Mouse (Mus musculus) midbrain, embryonic 13.5 days (tissue): Measurements from ENCODE around the gene Mecp2. TPM values are rescaled to one million over a fixed set of nuclear protein-coding genes. Genes with fewer than 3 reads are reported as not detected.
"Not testable (repeated sequence)": the region's sequence is repeated elsewhere in the genome, so short reads cannot be mapped to it uniquely, and the experiment has no call there.

Experiments
- ATAC-seq: fragments of 200-750 bp; cut with Nextera tagmentation; 2 replicates; pipeline ENCODE4 v1.8.0; 2017; ENCODE audit warnings: mild to moderate bottlenecking, moderate TSS enrichment, moderate library complexity
- H3K27ac ChIP-seq: fragments of 300-500 bp; sonication (generic); 2 replicates; pipeline ENCODE4 v1.5.1; 2015; ENCODE audit warnings: inconsistent platforms, mild to moderate bottlenecking, moderate library complexity
- H3K27me3 ChIP-seq: fragments of 300-500 bp; sonication (generic); 2 replicates; pipeline ENCODE4 v1.6.1; 2015; ENCODE audit warnings: mild to moderate bottlenecking, inconsistent platforms
- H3K36me3 ChIP-seq: fragments of 300-500 bp; sonication (generic); 2 replicates; pipeline ENCODE4 v1.6.1; 2015; ENCODE audit warnings: mild to moderate bottlenecking, inconsistent platforms
- H3K4me1 ChIP-seq: fragments of 300-500 bp; sonication (generic); replicated peaks from 2 replicates; pipeline ENCODE4 v1.6.1; 2015; ENCODE audit warnings: inconsistent platforms
- H3K4me2 ChIP-seq: fragments of 300-500 bp; sonication (generic); replicated peaks from 2 replicates; pipeline ENCODE4 v1.6.1; 2015; ENCODE audit warnings: moderate library complexity, mild to moderate bottlenecking, inconsistent platforms
- H3K4me3 ChIP-seq: fragments of 300-500 bp; sonication (generic); replicated peaks from 2 replicates; pipeline ENCODE4 v1.5.1; 2015; ENCODE audit warnings: mild to moderate bottlenecking, inconsistent platforms
- H3K9ac ChIP-seq: fragments of 300-500 bp; sonication (generic); replicated peaks from 2 replicates; pipeline ENCODE4 v1.6.1; 2015; ENCODE audit warnings: mild to moderate bottlenecking, inconsistent platforms
- H3K9me3 ChIP-seq: fragments of 300-500 bp; sonication (generic); 2 replicates; pipeline ENCODE4 v1.6.1; 2016; ENCODE audit warnings: mild to moderate bottlenecking, inconsistent platforms
- WGBS: fragments of 180-500 bp; shearing (Covaris S2); methylation state at CpG from one replicate; pipeline ENCODE4 v1.1.7; 2015; 5-methylcytosine and 5-hydroxymethylcytosine counted together
- polyA plus RNA-seq: library from polyadenylated mRNA; unstranded; fragments of >200 nt; fragmentation: Nextera tagmentation; extraction: Ambion mirVana; gene quantifications from 2 replicates; pipeline ENCODE4 v1.2.1, GENCODE M21; 2015

The Mecp2 gene
- 17.0 and 18.9 TPM in 2 replicates for polyA plus RNA-seq

GRCm38 (mm10) chrX:74135263-74135662 is at the start of gene Mecp2:
Gene Mecp2, minus strand, starts transcription at chrX:74135363.
- not testable (repeated sequence) for H3K4me1 ChIP-seq, H3K27me3 ChIP-seq, ATAC-seq, H3K4me2 ChIP-seq, H3K9me3 ChIP-seq, H3K9ac ChIP-seq, H3K36me3 ChIP-seq, H3K4me3 ChIP-seq, H3K27ac ChIP-seq
- whole genome bisulfite sequencing = 35% methylated on average over 1 of the region's 1 CpGs

- Histone ChIP-seq H3K4me2 (no peak within 1 kb of the TSS), H3K4me3 (no peak within 1 kb of the TSS), H3K27ac (no peak within 1 kb of the TSS), H3K9me3 (no peaks in the 10 kb centered on the region), H3K9ac (no peak within 1 kb of the TSS), H3K27me3 (no peaks in the 10 kb centered on the region), H3K4me1 (no peaks in the 10 kb centered on the region), H3K36me3 (no peaks in the 10 kb centered on the region)
- no peak for ATAC-seq
- 86% methylated on average over 17 of the region's 17 CpGs for WGBS
These were observed 41.8 kb upstream of the Mecp2 start, which contains the start of gene Tktl1 for GRCm38 (mm10) chrX:74176959-74177358. Gene Tktl1, plus strand, starts transcription at chrX:74177259.

GRCm38 (mm10) chrX:74167738-74168137 is 32.6 kb upstream of the Mecp2 start, which contains the start of gene Tex28:
Gene Tex28, minus strand, starts transcription at chrX:74167838.
- no peaks in the 10 kb centered on the region for H3K9me3 ChIP-seq
- no peaks in the 10 kb centered on the region for H3K36me3 ChIP-seq
- H3K27ac ChIP-seq = no peak within 1 kb of the TSS
- no peak for ATAC-seq
- no peaks in the 10 kb centered on the region for H3K27me3 ChIP-seq
- no peak within 1 kb of the TSS for H3K4me2 ChIP-seq
- WGBS = 89% methylated on average over 1 of the region's 1 CpGs
- no peak within 1 kb of the TSS for H3K4me3 ChIP-seq
- H3K4me1 ChIP-seq = no peaks in the 10 kb centered on the region
- H3K9ac ChIP-seq = no peak within 1 kb of the TSS

- Histone ChIP-seq H3K36me3 (no peaks in the 10 kb centered on the region), H3K4me2 (no peak within 1 kb of the TSS), H3K4me1 (no peaks in the 10 kb centered on the region), H3K9ac (no peak within 1 kb of the TSS), H3K9me3 (no peaks in the 10 kb centered on the region), H3K27ac (no peak within 1 kb of the TSS), H3K27me3 (no peaks in the 10 kb centered on the region), H3K4me3 (no peak within 1 kb of the TSS)
- no peak for ATAC-seq
These were observed 8.0 kb downstream of the Mecp2 start, which contains the start of gene Opn1mw for GRCm38 (mm10) chrX:74127164-74127563. Gene Opn1mw, plus strand, starts transcription at chrX:74127464.

GRCm38 (mm10) chrX:74124975-74125374 is 10.2 kb downstream of the Mecp2 start:
- Histone ChIP-seq H3K27me3 (no peaks in the 10 kb centered on the region), H3K36me3 (no peaks in the 10 kb centered on the region), H3K9me3 (no peaks in the 10 kb centered on the region), H3K27ac (no peak overlapping the region), H3K9ac (no peak overlapping the region), H3K4me1 (no peaks in the 10 kb centered on the region), H3K4me3 (no peak overlapping the region), H3K4me2 (no peak overlapping the region)
- 67% methylated on average over 2 of the region's 2 CpGs for WGBS
- ATAC-seq = no peak

- Histone ChIP-seq H3K4me3 (peak overlapping the region; percentile 17; the same call in 1 of the 2 replicates), H3K4me1 (no peaks in the 10 kb centered on the region), H3K27me3 (no peaks in the 10 kb centered on the region), H3K27ac (no peak overlapping the region), H3K9ac (no peak overlapping the region), H3K36me3 (no peaks in the 10 kb centered on the region), H3K9me3 (no peaks in the 10 kb centered on the region), H3K4me2 (peak overlapping the region; percentile 41)
- WGBS = 22% methylated on average over 10 of the region's 10 CpGs
- ATAC-seq = peak; percentile 62; the same call in 1 of the 2 replicates
These were observed 19.7 kb downstream of the Mecp2 start for GRCm38 (mm10) chrX:74115511-74115910.

- Histone ChIP-seq H3K36me3 (no peaks in the 10 kb centered on the region), H3K4me1 (no peaks in the 10 kb centered on the region), H3K27me3 (no peaks in the 10 kb centered on the region), H3K4me3 (no peak overlapping the region), H3K9ac (no peak overlapping the region), H3K9me3 (no peaks in the 10 kb centered on the region), H3K4me2 (no peak overlapping the region), H3K27ac (no peak overlapping the region)
- no peak for ATAC-seq
These were observed 21.1 kb downstream of the Mecp2 start for GRCm38 (mm10) chrX:74114036-74114435.

GRCm38 (mm10) chrX:74108747-74109146 is 26.4 kb downstream of the Mecp2 start:
- no peaks in the 10 kb centered on the region for H3K9me3 ChIP-seq
- no peaks in the 10 kb centered on the region for H3K36me3 ChIP-seq
- 52% methylated on average over 3 of the region's 3 CpGs for WGBS
- no peak overlapping the region for H3K4me2 ChIP-seq
- no peak overlapping the region for H3K9ac ChIP-seq
- H3K27me3 ChIP-seq = no peaks in the 10 kb centered on the region
- H3K4me3 ChIP-seq = no peak overlapping the region
- H3K4me1 ChIP-seq = no peaks in the 10 kb centered on the region
- H3K27ac ChIP-seq = no peak overlapping the region
- ATAC-seq = no peak

GRCm38 (mm10) chrX:74105916-74106315 is 29.2 kb downstream of the Mecp2 start:
- Histone ChIP-seq H3K4me2 (no peak overlapping the region), H3K36me3 (no peaks in the 10 kb centered on the region), H3K9ac (no peak overlapping the region), H3K4me3 (no peak overlapping the region), H3K27me3 (no peaks in the 10 kb centered on the region), H3K4me1 (no peaks in the 10 kb centered on the region), H3K9me3 (no peaks in the 10 kb centered on the region), H3K27ac (no peak overlapping the region)
- WGBS = 65% methylated on average over 2 of the region's 2 CpGs
- no peak for ATAC-seq

- no peak for ATAC-seq
- Histone ChIP-seq H3K4me2 (no peak overlapping the region), H3K27me3 (no peaks in the 10 kb centered on the region)
These were observed 31.5 kb downstream of the Mecp2 start for GRCm38 (mm10) chrX:74103457-74104188.

GRCm38 (mm10) chrX:74095130-74095529 is 40.0 kb downstream of the Mecp2 start:
- H3K36me3 ChIP-seq = no peaks in the 10 kb centered on the region
- H3K4me2 ChIP-seq = no peak overlapping the region
- no peaks in the 10 kb centered on the region for H3K9me3 ChIP-seq
- ATAC-seq = no peak
- 83% methylated on average over 1 of the region's 1 CpGs for WGBS
- no peak overlapping the region for H3K4me3 ChIP-seq
- no peaks in the 10 kb centered on the region for H3K4me1 ChIP-seq
- no peak overlapping the region for H3K9ac ChIP-seq
- no peaks in the 10 kb centered on the region for H3K27me3 ChIP-seq
- no peak overlapping the region for H3K27ac ChIP-seq

More at GRCm38 (mm10) chrX:74103457-74104188, 31.5 kb downstream of the Mecp2 start:
- no peak overlapping the region for H3K27ac ChIP-seq
- no peaks in the 10 kb centered on the region for H3K9me3 ChIP-seq
- no peaks in the 10 kb centered on the region for H3K4me1 ChIP-seq
- H3K36me3 ChIP-seq = no peaks in the 10 kb centered on the region
- WGBS = 65% methylated on average over 4 of the region's 4 CpGs
- H3K4me3 ChIP-seq = no peak overlapping the region
- no peak overlapping the region for H3K9ac ChIP-seq

- peak; percentile 99 for ATAC-seq
- H3K36me3 ChIP-seq = no peaks in the 10 kb centered on the region
- H3K9me3 ChIP-seq = no peaks in the 10 kb centered on the region
- peak overlapping the region; percentile 56 for H3K4me3 ChIP-seq
- peaks cover 35% of the 10 kb centered on the region for H3K4me1 ChIP-seq
- H3K4me2 ChIP-seq = peak overlapping the region; percentile 41
- WGBS = 26% methylated on average over 26 of the region's 27 CpGs
- H3K27me3 ChIP-seq = no peaks in the 10 kb centered on the region
- H3K27ac ChIP-seq = peak overlapping the region; percentile 97
- H3K9ac ChIP-seq = peak overlapping the region; percentile 76
These were observed 49.5 kb downstream of the Mecp2 start for GRCm38 (mm10) chrX:74085601-74086038.
